Mouse (Mus musculus) erythroblast, adult 5-6 weeks (primary cell): Measurements from ENCODE around the gene Cnksr1. TPM values are rescaled to one million over a fixed set of nuclear protein-coding genes. Genes with fewer than 3 reads are reported as not detected.

ENCODE experiments used
- ATAC-seq: replicated peaks from 2 replicates; pipeline ENCODE4 v1.8.0; 2016; ENCODE audit warnings: moderate number of reproducible peaks, mild to moderate bottlenecking, moderate TSS enrichment, inconsistent platforms; ENCODE audit not compliant: poor library complexity, low FRiP score, severe bottlenecking
- total RNA-seq, 2 experiments: library from RNA; stranded (forward) in 1 of 2; stranded (reverse) in 1 of 2; fragments of 150-400 nt in 1 of 2; fragments of 200-764, 138-1000 nt in 1 of 2; gene quantifications; 2 replicates each; pipeline versions ENCODE4 v1.2.3 to v1.2.4; 2015 to 2017; ENCODE audit warnings: low replicate concordance in 2 of 2

Cnksr1 gene
- total RNA-seq, 2 experiments from 2014 or later = not detected

GRCm38 (mm10) chr4:134253722-134254324 is 15.6 kb upstream of the Cnksr1 start, which contains the start of gene Grrp1:
Gene Grrp1 (minus strand): TSS chr4:134254106.
- ATAC-seq = no peak

GRCm38 (mm10) chr4:134252911-134253721 is 14.9 kb upstream of the Cnksr1 start:
- no peak for ATAC-seq

GRCm38 (mm10) chr4:134252131-134252910 is 14.1 kb upstream of the Cnksr1 start:
- no peak for ATAC-seq

GRCm38 (mm10) chr4:134251241-134252130 is 13.3 kb upstream of the Cnksr1 start:
- ATAC-seq = no peak

GRCm38 (mm10) chr4:134250930-134251240 is 12.7 kb upstream of the Cnksr1 start:
- no peak for ATAC-seq

GRCm38 (mm10) chr4:134250116-134250929 is 12.1 kb upstream of the Cnksr1 start:
- no peak for ATAC-seq

- ATAC-seq = 0 out of 2 replicates have a peak, but pooled peaks have one; percentile 38
Observed at GRCm38 (mm10) chr4:134249651-134250050, 11.5 kb upstream of the Cnksr1 start.

- no peak for ATAC-seq
Observed at GRCm38 (mm10) chr4:134246719-134247258, 8.6 kb upstream of the Cnksr1 start, which contains the start of gene Gm30191. Gene Gm30191 (plus strand): TSS chr4:134246935.

- no peak for ATAC-seq
Observed at GRCm38 (mm10) chr4:134246256-134246655, 8.1 kb upstream of the Cnksr1 start.

GRCm38 (mm10) chr4:134245148-134245843 is 7.1 kb upstream of the Cnksr1 start, which contains the start of gene Zfp593:
Gene Zfp593 (minus strand): TSS chr4:134245592.
- peak; percentile 85 for ATAC-seq

GRCm38 (mm10) chr4:134243516-134244250 is 5.5 kb upstream of the Cnksr1 start, which contains the start of gene E130218I03Rik:
Gene E130218I03Rik (plus strand): TSS chr4:134243662.
- no peak for ATAC-seq

- ATAC-seq = no peak
Observed at GRCm38 (mm10) chr4:134238686-134239085, 487 bp upstream of the Cnksr1 start.

- no peak for ATAC-seq
Observed at GRCm38 (mm10) chr4:134237582-134238278, 469 bp downstream of the Cnksr1 start.

- ATAC-seq = no peak
Observed at GRCm38 (mm10) chr4:134234876-134235275, 3.3 kb downstream of the Cnksr1 start.

- no peak for ATAC-seq
Observed at GRCm38 (mm10) chr4:134230431-134230830, 7.8 kb downstream of the Cnksr1 start.

- ATAC-seq = no peak
Observed at GRCm38 (mm10) chr4:134227194-134227593, 11.0 kb downstream of the Cnksr1 start, which contains the start of gene Catsper4. Gene Catsper4 (minus strand): TSS chr4:134227383.
